Mouse (Mus musculus) kidney, postnatal 0 days (tissue): ENCODE data around the gene Ampd2. TPM values are rescaled to one million over a fixed set of nuclear protein-coding genes. Genes with fewer than 3 reads are reported as not detected.

Experiments
- ATAC-seq: fragments of 200-750 bp; cut with Nextera tagmentation; replicated peaks from 2 replicates; pipeline ENCODE4 v1.8.0; 2017; ENCODE audit warnings: low read depth, moderate number of reproducible peaks, moderate TSS enrichment, moderate library complexity; ENCODE audit not compliant: low FRiP score
- DNase-seq: peaks from one replicate; pipeline ENCODE4 v3.0.0-alpha.2; 2016; ENCODE audit warnings: low spot score
- H3K27ac ChIP-seq: fragments of 300-500 bp; sonication (generic); 2 replicates; pipeline ENCODE4 v1.5.1; 2014; ENCODE audit warnings: mild to moderate bottlenecking
- H3K27me3 ChIP-seq: fragments of 300-500 bp; sonication (generic); 2 replicates; pipeline ENCODE4 v1.6.1; 2014; ENCODE audit warnings: low read length, mixed read lengths; ENCODE audit not compliant: insufficient read depth
- H3K36me3 ChIP-seq: fragments of 300-500 bp; sonication (generic); 2 replicates; pipeline ENCODE4 v1.6.1; 2014; ENCODE audit warnings: low read length, mixed read lengths; ENCODE audit not compliant: insufficient read depth
- H3K4me1 ChIP-seq: fragments of 300-500 bp; sonication (generic); replicated peaks from 2 replicates; pipeline ENCODE4 v1.6.1; 2014; ENCODE audit warnings: antibody characterized with exemption, low read length, mixed read lengths; ENCODE audit not compliant: insufficient read depth
- H3K4me2 ChIP-seq: fragments of 300-500 bp; sonication (generic); 2 replicates; pipeline ENCODE4 v1.6.1; 2014; ENCODE audit warnings: mild to moderate bottlenecking, low read length, moderate library complexity, mixed read lengths
- H3K4me3 ChIP-seq: fragments of 300-500 bp; sonication (generic); replicated peaks from 2 replicates; pipeline ENCODE4 v1.5.1; 2014; ENCODE audit warnings: low read depth, low read length
- H3K9ac ChIP-seq: fragments of 300-500 bp; sonication (generic); 2 replicates; pipeline ENCODE4 v1.6.1; 2014; ENCODE audit warnings: low read depth, low read length
- H3K9me3 ChIP-seq: fragments of 300-500 bp; sonication (generic); replicated peaks from 2 replicates; pipeline ENCODE4 v1.6.1; 2016; ENCODE audit warnings: low read length, inconsistent platforms, mixed read lengths
- CTCF ChIP-seq: IDR thresholded peaks from 2 replicates; pipeline ENCODE4 v1.5.1; 2016; ENCODE audit warnings: antibody characterized with exemption, low read depth, mild to moderate bottlenecking, moderate library complexity
- WGBS: fragments of 180-500 bp; shearing (Covaris S2); extraction: QIAGEN DNeasy Blood & Tissue Kit; methylation state at CpG from one replicate; pipeline ENCODE4 v1.1.7; 2014; 5-methylcytosine and 5-hydroxymethylcytosine counted together
- polyA plus RNA-seq: library from polyadenylated mRNA; unstranded; fragments of >200 nt; fragmentation: Nextera tagmentation; extraction: Ambion mirVana; gene quantifications from 2 replicates; pipeline ENCODE4 v1.2.1, GENCODE M21; 2015

Ampd2 gene
- polyA plus RNA-seq, 1 experiment from 2014 or later = 35.8 TPM

GRCm38 (mm10) chr3:108113591-108114289 is 27.3 kb upstream of the Ampd2 start:
- H3K4me3 ChIP-seq = no peak overlapping the region
- TF ChIP-seq CTCF = no peak
- no peak overlapping the region for H3K4me2 ChIP-seq
- 81% methylated on average over 7 of the region's 7 CpGs for WGBS
- no peak overlapping the region for H3K9ac ChIP-seq
- DNase-seq (no peak), ATAC-seq (no peak)
- H3K27ac ChIP-seq = no peak overlapping the region
- no peaks in the 10 kb centered on the region for H3K9me3 ChIP-seq
- H3K27me3 ChIP-seq = no peaks in the 10 kb centered on the region
- H3K36me3 ChIP-seq = peaks cover 38% of the 10 kb centered on the region
- no peaks in the 10 kb centered on the region for H3K4me1 ChIP-seq

GRCm38 (mm10) chr3:108112666-108113065 is 26.2 kb upstream of the Ampd2 start:
- Histone ChIP-seq H3K27me3 (no peaks in the 10 kb centered on the region), H3K36me3 (peaks cover 45% of the 10 kb centered on the region), H3K9ac (no peak overlapping the region), H3K4me3 (no peak overlapping the region), H3K4me2 (no peak overlapping the region), H3K27ac (no peak overlapping the region), H3K4me1 (no peaks in the 10 kb centered on the region), H3K9me3 (no peaks in the 10 kb centered on the region)
- TF ChIP-seq CTCF = no peak
- 85% methylated on average over 4 of the region's 4 CpGs for WGBS
- ATAC-seq (no peak), DNase-seq (no peak)

GRCm38 (mm10) chr3:108112246-108112645 is 25.8 kb upstream of the Ampd2 start:
- H3K9me3 ChIP-seq = no peaks in the 10 kb centered on the region
- no peaks in the 10 kb centered on the region for H3K4me1 ChIP-seq
- TF ChIP-seq CTCF = no peak
- no peak overlapping the region for H3K4me3 ChIP-seq
- no peaks in the 10 kb centered on the region for H3K27me3 ChIP-seq
- no peak for ATAC-seq
- DNase-seq = no peak
- H3K27ac ChIP-seq = no peak overlapping the region
- 77% methylated on average over 7 of the region's 7 CpGs for WGBS
- H3K9ac ChIP-seq = no peak overlapping the region
- H3K4me2 ChIP-seq = no peak overlapping the region
- peaks cover 44% of the 10 kb centered on the region for H3K36me3 ChIP-seq

- TF ChIP-seq CTCF = no peak
- Histone ChIP-seq H3K4me1 (no peaks in the 10 kb centered on the region), H3K9me3 (no peaks in the 10 kb centered on the region), H3K9ac (no peak overlapping the region), H3K4me3 (no peak overlapping the region), H3K27ac (no peak overlapping the region), H3K27me3 (no peaks in the 10 kb centered on the region), H3K36me3 (peaks cover 42% of the 10 kb centered on the region), H3K4me2 (no peak overlapping the region)
- no peak for ATAC-seq
- 88% methylated on average over 5 of the region's 5 CpGs for WGBS
- DNase-seq = no peak
Measured at GRCm38 (mm10) chr3:108111320-108111719, 24.9 kb upstream of the Ampd2 start.

- WGBS = 87% methylated on average over 3 of the region's 3 CpGs
- no peak for ATAC-seq
- no peak overlapping the region for H3K4me3 ChIP-seq
- H3K27me3 ChIP-seq = no peaks in the 10 kb centered on the region
- no peak overlapping the region for H3K9ac ChIP-seq
- DNase-seq = no peak
- TF ChIP-seq CTCF = no peak
- H3K9me3 ChIP-seq = no peaks in the 10 kb centered on the region
- no peaks in the 10 kb centered on the region for H3K4me1 ChIP-seq
- no peak overlapping the region for H3K27ac ChIP-seq
- H3K36me3 ChIP-seq = peaks cover 22% of the 10 kb centered on the region
- no peak overlapping the region for H3K4me2 ChIP-seq
Measured at GRCm38 (mm10) chr3:108105281-108105680, 18.8 kb upstream of the Ampd2 start.

- ATAC-seq = no peak
- H3K27me3 ChIP-seq = no peaks in the 10 kb centered on the region
- no peaks in the 10 kb centered on the region for H3K36me3 ChIP-seq
- H3K4me3 ChIP-seq = no peak overlapping the region
- DNase-seq = no peak
- H3K9me3 ChIP-seq = no peaks in the 10 kb centered on the region
- H3K4me1 ChIP-seq = no peaks in the 10 kb centered on the region
- H3K27ac ChIP-seq = no peak overlapping the region
- WGBS = 76% methylated on average over 6 of the region's 6 CpGs
- TF ChIP-seq CTCF = no peak
- H3K9ac ChIP-seq = no peak overlapping the region
- no peak overlapping the region for H3K4me2 ChIP-seq
Measured at GRCm38 (mm10) chr3:108102075-108102474, 15.6 kb upstream of the Ampd2 start.

GRCm38 (mm10) chr3:108101594-108101993 is 15.1 kb upstream of the Ampd2 start:
- TF ChIP-seq CTCF = no peak
- no peak overlapping the region for H3K4me2 ChIP-seq
- no peak overlapping the region for H3K9ac ChIP-seq
- H3K4me1 ChIP-seq = no peaks in the 10 kb centered on the region
- no peak for ATAC-seq
- H3K27ac ChIP-seq = no peak overlapping the region
- H3K27me3 ChIP-seq = no peaks in the 10 kb centered on the region
- H3K9me3 ChIP-seq = no peaks in the 10 kb centered on the region
- H3K36me3 ChIP-seq = no peaks in the 10 kb centered on the region
- DNase-seq = no peak
- H3K4me3 ChIP-seq = no peak overlapping the region
- WGBS = 37% methylated on average over 3 of the region's 3 CpGs
